Mouse (Mus musculus) ovary, postnatal 36 days (tissue): ENCODE results near the gene Specc1l.

ENCODE experiments used
- DNase-seq: peaks from one replicate; pipeline ENCODE4 v3.0.0; 2022; ENCODE audit warnings: low spot score, mixed read lengths

Gene Specc1l

GRCm38 (mm10) chr10:75211807-75212645, at the start of gene Specc1l:
TSS of gene Specc1l (plus strand) at chr10:75212073.
- DNase-seq: peak; percentile 98

DNA sequence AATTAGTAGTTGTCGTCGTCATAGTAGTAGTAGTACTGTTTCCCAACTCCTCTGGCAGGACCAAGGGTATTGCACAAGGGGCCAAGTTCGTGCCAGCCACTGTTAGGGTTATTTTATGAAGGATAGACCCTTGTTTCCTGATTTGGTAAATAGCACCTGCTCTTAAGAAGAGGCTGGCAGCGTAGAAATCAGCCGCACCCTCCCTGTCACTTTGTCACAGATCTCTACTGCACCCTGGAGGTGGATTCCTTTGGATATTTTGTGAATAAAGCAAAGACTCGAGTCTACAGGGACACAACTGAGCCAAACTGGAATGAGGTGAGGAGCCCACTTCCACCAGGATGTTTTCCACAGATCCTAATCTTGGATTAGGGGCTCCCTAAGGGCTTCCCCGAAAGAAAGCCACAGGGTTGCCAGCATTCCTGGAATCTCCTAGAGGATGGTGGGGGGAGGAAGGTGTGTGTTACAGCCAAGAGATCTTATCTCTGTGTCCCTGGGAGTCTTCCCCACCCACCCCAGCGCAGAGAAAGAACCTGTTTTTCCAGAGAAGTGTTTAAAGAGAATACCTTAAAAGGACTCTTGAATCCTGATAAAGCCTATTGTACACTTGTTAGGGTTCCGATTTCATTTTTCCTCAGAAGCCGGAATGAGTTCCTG, 45.9 kb upstream of the Specc1l start:
- DNase-seq: no peak

GRCm38 (mm10) chr10:75166601-75167000, 45.3 kb upstream of the Specc1l start:
- no peak for DNase-seq

- no peak for DNase-seq
These were observed 41.5 kb upstream of the Specc1l start for GRCm38 (mm10) chr10:75170207-75170850.

DNA sequence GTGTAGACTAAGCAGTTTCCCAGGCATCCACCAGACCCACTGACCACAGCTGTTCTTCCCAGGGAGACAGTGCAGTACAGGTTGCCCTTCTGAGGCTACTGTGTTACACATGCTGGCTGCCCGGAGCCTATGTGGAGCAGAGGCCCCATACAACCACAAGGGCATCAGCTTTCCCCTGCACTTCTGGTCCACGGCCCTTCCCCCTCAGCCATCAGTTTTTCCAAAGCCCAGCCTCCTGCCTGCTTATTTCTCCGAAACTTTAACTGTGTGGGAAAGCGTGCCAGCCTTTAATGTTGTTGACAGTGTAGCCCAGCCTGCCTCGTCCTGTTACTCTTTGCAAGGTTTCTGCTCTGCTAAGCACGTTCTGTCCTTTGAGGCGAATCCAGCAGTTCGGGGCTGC, 38.8 kb upstream of the Specc1l start:
- DNase-seq: no peak

DNA sequence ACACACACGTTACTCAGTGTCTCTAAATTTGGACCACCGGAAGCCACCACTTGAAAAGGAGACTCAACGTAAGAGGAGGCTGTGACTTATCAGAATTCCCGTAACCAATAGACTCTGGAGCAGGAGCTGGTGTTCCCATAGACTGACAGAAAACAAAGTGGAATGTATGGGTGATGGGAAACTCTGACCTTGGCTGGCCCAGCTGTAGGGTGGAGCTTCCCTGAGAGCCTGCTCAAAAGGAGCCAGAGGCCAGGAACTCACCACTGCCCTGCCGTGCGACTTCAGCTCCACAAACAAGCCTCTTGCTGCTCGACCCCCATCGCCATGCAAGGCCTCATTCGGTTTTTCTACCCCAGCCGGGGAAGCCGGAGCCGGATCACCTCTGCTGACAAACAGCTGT, 38.2 kb upstream of the Specc1l start:
- DNase-seq: no peak

- DNase-seq: no peak
These were observed 35.4 kb upstream of the Specc1l start for GRCm38 (mm10) chr10:75176494-75176893.

DNA sequence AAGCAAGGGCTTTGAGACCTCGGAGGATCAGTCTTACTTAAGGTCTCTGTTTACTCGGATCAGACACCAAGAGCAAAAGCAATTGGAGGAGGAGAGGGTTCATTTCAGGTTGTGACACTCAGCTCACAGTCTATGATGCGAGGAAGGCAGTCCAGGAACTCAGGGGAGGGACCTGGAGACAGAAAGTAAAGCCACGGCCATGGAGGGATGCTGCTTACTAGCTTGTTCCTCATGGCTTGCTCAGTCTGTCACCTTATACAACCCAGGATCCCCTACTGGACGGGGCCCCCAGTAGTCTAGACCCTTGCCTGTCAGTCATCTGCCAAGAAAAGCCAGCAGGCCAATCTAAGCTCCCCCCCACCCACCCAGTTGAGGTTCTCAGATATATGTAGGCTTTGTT, 33.0 kb upstream of the Specc1l start:
- DNase-seq: no peak

- DNase-seq: peak; percentile 68
These were observed 29.6 kb upstream of the Specc1l start for GRCm38 (mm10) chr10:75182151-75182774.

DNA sequence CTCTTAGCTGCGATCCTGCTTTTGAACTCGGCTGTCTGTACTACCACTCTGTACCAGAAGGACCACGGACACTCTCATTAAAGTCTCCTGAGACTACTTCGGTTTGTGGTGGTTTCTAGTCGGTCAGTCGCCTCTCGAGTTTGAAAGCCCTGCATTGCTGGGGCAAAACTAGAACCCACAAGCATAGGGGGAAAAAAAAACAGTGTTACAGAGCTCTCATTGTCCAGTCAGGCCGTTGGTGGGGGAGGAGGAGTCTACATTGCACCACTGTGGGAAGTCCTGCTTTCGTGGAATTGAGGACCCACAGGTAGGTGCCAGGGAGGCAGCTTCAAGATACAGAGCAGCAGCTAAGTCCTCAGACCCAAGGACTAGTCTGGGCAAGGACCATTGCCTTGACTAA, 27.0 kb upstream of the Specc1l start:
- DNase-seq: no peak

DNA sequence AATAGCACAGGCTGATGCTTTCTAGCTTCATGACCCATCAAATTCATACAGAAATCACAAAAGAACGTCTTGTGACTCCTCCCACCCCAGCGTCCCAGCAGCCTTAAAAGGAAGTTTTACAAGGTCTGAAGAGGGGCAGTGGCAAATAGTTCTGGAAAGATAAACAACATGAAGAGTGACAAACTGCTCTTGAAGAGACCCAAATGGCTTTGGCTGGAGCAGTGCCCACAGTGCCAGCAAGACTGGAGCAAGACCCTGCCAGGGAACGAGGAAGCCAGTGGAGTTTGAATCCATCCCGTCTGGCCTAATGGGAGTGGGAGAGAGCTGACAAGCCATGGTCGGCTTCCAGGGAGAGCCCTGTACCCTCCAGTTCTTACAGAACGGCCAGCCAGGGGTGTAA, 25.3 kb upstream of the Specc1l start:
- no peak for DNase-seq

DNA sequence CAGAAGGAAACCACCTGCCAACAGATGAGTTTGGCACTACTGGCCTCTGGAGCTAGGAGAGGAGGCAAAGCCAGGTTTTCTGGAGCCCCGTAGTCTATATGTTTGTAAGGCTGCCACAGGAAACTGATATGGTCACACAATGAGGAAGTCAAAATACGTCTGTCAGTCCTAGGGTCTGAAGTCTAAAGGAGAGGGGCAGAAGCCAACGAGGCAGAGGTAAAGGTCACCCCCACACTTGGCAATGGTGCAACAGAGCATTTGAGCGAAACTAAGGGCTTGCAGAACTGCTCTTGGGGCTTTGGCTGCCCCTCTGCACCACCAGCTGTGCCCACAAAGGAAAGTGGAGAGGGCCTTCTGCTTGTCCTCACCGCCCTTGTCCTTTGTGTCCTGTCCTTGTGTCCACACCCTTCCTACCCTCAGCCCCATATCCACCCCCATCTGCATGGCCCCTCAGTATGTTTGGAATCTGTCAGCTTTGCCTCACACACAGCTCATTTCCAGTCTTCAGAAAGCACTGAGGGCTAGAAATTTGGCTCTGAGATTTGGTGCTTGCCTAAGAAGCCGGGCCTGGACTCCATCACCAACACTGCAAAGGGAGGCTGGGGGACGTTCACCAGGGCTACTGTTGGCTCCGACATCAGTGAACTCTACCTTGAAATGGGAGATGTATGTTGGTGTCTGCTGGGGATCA, 24.4 kb upstream of the Specc1l start:
- no peak for DNase-seq

GRCm38 (mm10) chr10:75191647-75192046, 20.2 kb upstream of the Specc1l start:
- DNase-seq: no peak

DNA sequence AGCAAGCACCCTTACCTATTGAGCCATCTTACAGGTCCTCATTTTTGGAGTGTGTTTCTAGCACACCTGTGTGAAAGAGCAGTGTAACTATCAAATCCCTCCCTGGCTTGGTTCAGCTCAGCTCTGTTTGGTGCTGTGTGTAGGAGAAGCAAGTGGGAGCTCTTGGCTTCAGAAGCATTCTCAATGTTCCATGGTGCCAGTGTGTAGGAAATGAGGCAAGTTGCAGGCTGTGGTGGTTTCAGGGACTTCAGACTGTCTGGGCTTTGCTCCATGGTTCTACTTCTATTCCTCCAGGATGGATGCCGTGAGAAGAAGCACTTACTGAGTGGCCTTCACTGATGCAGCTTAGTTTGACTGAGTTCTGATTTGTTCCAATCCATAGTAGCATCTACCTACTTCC, 14.1 kb upstream of the Specc1l start:
- DNase-seq: no peak

DNA sequence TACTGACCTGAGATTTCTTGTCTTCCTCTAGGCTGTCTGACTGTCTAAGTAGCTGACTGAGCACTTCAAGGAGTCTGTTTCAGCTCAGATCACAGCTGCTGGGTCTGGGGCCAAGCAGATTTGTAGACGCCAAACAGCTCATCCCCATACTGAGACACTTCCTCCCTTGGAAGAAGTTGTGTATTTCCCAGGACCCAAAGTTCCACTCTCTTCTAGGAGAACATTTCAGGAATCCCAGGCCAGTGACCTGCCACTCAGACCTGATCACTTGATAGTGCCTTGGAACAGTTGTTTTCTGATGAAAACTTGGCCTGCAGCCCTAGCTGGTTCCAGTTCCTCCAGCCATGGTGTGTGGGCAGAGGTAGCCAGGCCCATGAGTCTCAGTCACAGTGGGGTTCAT, 11.1 kb upstream of the Specc1l start:
- no peak for DNase-seq

DNA sequence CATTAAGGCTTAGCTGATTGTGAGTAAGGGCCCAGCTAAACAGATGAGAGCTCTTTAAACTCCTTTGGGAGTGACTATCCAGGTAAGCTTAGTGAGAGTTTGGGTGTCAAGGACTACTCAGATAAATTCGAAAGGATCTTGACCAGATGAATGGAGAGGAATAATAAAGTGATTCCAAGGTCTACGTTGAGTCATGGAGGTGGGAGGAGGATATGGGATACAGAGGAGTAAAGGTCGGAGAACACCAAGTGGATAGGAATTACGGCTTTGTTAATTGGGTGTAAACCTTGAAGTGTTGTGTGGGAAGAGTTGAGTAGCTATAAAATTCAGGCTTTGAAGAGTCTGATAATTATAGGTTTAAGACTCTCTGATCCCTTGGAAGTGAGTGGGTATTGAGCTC, 5.7 kb upstream of the Specc1l start:
- no peak for DNase-seq

- no peak for DNase-seq
These were observed 1.0 kb upstream of the Specc1l start for GRCm38 (mm10) chr10:75210841-75211240.

DNA sequence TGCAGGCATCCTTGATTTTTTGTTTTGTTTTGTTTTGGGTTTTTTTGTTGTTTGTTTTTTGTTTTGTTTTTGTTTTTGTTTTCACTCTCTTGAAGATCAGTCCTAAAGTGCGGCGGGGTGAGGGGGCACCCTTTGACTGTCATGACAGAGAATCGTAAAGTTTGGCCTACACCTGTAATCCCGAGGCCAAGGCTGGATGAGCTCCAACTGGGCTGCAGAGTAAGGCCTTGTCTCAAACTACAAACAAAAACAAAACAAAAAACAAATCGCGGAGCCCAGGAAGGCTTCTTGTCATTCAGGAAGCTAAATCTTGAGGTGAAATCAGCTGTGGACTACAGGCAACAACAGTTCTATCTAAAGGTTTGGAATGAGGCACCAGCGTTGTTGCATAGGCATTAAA, 1.1 kb downstream of the Specc1l start:
- DNase-seq: no peak

DNA sequence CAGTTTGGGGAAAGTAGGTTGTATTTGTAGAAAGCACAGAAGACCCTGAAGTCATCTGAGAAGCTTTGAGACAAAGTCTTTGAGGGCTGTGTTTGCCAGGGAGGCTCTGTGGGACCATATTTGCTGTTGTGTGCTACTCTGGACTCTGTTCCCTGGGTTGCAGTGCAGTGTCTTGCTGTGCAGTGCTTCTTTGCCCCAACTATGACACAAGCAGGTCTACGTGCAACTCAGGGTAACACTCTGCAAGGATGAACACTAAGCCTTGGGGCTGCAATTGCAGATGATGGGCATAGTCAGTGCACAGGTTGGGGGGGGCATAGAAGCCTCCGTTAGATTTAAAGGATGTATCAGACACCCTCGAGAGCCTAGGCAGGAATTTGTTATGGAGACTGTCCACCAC, 8.8 kb downstream of the Specc1l start:
- DNase-seq: no peak

DNA sequence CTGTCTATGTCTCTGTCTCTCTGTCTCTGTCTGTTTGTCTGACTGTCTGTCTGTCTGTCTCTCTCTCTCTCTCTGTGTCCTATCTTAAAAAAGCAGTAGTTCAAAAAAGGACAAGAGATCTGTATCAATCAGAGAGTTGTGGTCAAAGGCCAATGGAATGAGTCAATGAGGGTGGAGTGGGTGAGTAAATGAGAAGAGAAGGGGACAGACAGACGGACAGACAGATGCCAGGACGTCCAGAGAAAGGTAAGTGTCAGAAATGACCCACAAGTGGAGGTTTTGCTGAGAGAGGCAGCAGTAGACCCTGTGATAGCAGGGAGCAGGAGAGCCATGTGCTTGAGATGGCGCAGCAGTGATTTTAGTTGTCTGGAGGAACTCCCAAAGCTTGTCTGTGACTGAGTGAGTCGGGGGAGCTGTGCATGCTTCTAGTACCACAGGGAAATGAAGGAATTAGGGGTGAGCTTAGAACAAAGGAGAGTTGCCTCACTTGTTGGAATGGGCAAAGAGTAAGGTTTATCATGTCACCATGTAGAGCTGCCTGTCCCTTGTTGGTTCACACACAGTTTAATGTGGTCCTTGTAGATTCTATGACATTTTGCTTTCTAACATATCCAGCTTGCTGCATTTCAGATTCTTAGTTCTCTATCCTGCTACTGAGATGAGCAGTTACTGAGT, 10.2 kb downstream of the Specc1l start:
- DNase-seq: no peak

- DNase-seq: no peak
These were observed 10.7 kb downstream of the Specc1l start for GRCm38 (mm10) chr10:75222611-75222998.

- no peak for DNase-seq
These were observed 12.3 kb downstream of the Specc1l start for GRCm38 (mm10) chr10:75224154-75224553.
